Mouse (Mus musculus) thymus, adult 2 months (tissue): ENCODE data around the gene Fbxl18.

Source experiments
- CTCF ChIP-seq: fragments of 200-500 bp; IDR thresholded peaks from 2 replicates; pipeline ENCODE4 v1.5.1; 2012; ENCODE audit warnings: mild to moderate bottlenecking, control low read depth, low read length, moderate library complexity, borderline replicate concordance; ENCODE audit not compliant: control insufficient read depth, poor library complexity, insufficient read depth; ENCODE audit errors: extremely low read depth
- POLR2A ChIP-seq: fragments of 200-500 bp; IDR thresholded peaks from 2 replicates; pipeline ENCODE4 v1.6.1; 2012; ENCODE audit warnings: mild to moderate bottlenecking, low read length, control low read depth, moderate library complexity; ENCODE audit not compliant: control insufficient read depth, poor library complexity, insufficient read depth; ENCODE audit errors: extremely low read depth

DNA sequence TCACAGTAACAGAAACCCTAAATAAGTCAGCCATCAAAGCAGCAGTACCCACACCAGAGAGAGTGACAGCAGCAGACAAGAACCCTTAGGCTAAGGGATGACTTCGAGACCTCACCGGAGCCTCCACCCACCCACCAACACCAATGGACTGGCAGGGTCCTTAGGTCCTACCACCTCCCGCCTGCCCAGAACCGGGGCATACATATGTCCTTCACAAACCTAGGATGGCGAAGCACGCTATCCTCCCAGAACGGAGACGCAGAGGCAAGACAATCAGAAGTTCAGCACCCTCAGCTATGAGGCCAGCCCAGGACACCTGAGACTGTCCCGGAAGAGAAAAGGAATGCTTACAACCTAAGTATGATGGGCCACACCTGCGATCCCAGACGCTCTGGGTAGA is 12.8 kb downstream of the Fbxl18 start:
- TF ChIP-seq CTCF (no peak), POLR2A (no peak)
